Mouse (Mus musculus) embryo, embryonic 10.5 days (tissue): ENCODE data around the gene Eif4a1.
A peak's percentile ranks its signal among the peaks of the same experiment; 100 is the strongest.

Experiments
- DNase-seq: peaks from one replicate; pipeline ENCODE4 v3.0.0-alpha.2; 2015; ENCODE audit warnings: low spot score

Eif4a1 gene

GRCm38 (mm10) chr11:69679144-69679543, 6.9 kb upstream of the Eif4a1 start:
- no peak for DNase-seq

GRCm38 (mm10) chr11:69671726-69672124, 498 bp downstream of the Eif4a1 start:
- DNase-seq = no peak

- DNase-seq = peak; percentile 96
Measured at GRCm38 (mm10) chr11:69670786-69671725, 1.2 kb downstream of the Eif4a1 start.

- DNase-seq = no peak
Measured at GRCm38 (mm10) chr11:69666665-69667005, 5.6 kb downstream of the Eif4a1 start.

GRCm38 (mm10) chr11:69665961-69666664, 6.1 kb downstream of the Eif4a1 start, which contains the start of gene Cd68:
Gene Cd68, minus strand, starts transcription at chr11:69666153.
- DNase-seq = peak; percentile 54

GRCm38 (mm10) chr11:69665457-69665960, 6.7 kb downstream of the Eif4a1 start:
- no peak for DNase-seq

GRCm38 (mm10) chr11:69664841-69665240, 7.4 kb downstream of the Eif4a1 start:
- DNase-seq = no peak

- no peak for DNase-seq
Measured at GRCm38 (mm10) chr11:69663795-69664194, 8.4 kb downstream of the Eif4a1 start.

GRCm38 (mm10) chr11:69662967-69663671, 9.1 kb downstream of the Eif4a1 start:
- no peak for DNase-seq

GRCm38 (mm10) chr11:69662213-69662966, 9.8 kb downstream of the Eif4a1 start, which contains the start of gene Mpdu1:
Gene Mpdu1, minus strand, starts transcription at chr11:69662642.
- peak; percentile 98 for DNase-seq

GRCm38 (mm10) chr11:69661221-69661881, 10.9 kb downstream of the Eif4a1 start:
- peak; percentile 13 for DNase-seq

GRCm38 (mm10) chr11:69657462-69657881, 14.8 kb downstream of the Eif4a1 start:
- DNase-seq = no peak

GRCm38 (mm10) chr11:69656617-69657461, 15.4 kb downstream of the Eif4a1 start:
- peak; percentile 89 for DNase-seq

- no peak for DNase-seq
Measured at GRCm38 (mm10) chr11:69656065-69656455, 16.2 kb downstream of the Eif4a1 start.

GRCm38 (mm10) chr11:69655264-69656064, 16.8 kb downstream of the Eif4a1 start, which contains the start of gene Sox15:
Gene Sox15, plus strand, starts transcription at chr11:69655314.
- DNase-seq = peak; percentile 90

GRCm38 (mm10) chr11:69654760-69655159, 17.5 kb downstream of the Eif4a1 start:
- no peak for DNase-seq

GRCm38 (mm10) chr11:69653399-69653798, 18.8 kb downstream of the Eif4a1 start:
- DNase-seq = no peak

GRCm38 (mm10) chr11:69645860-69646259, 26.4 kb downstream of the Eif4a1 start:
- DNase-seq = no peak

- DNase-seq = no peak
Measured at GRCm38 (mm10) chr11:69635471-69635870, 36.8 kb downstream of the Eif4a1 start.
